Mouse (Mus musculus): Measurements from ENCODE around the gene Tekt2. TPM values are rescaled to one million over a fixed set of nuclear protein-coding genes. Genes with fewer than 3 reads are reported as not detected.

Tekt2 gene
- polyA plus RNA-seq, 1 experiment from 2014 or later, result 7.4 TPM

DNA sequence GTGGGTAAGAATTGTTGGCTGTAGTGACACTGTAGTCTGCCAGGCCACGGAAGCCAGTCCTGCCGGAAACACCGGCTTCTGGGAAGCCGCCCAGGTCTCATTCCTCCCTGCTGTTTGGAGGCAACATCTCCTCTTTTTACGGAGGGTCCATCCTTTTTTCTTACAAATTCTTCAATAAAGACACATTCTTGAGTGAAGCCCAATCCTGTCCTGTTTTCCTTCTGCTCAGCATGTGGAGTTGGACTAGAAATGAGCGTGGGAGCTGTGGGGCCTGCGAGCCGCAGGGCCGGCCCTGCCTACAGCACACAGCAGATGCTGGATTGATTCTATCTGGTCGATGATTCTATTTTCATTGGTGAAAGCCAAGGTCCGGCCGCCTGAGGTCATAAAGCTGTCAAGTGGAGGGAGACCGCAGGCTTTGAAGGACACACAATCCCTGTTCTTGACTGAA is 49.8 kb downstream of the Tekt2 start:
- 94% methylated on average over 13 of the region's 13 CpGs for WGBS
- no peaks in the 10 kb centered on the region for H3K9me3 ChIP-seq (ENCODE audit: control insufficient read depth, low read length)
- DNase-seq (no peak), ATAC-seq (ENCODE audit: low FRiP score, low TSS enrichment) (no peak)
- no peak overlapping the region for H3K4me3 ChIP-seq (replicated peaks; ENCODE audit: low read depth, low read length)
- no peak overlapping the region for H3K9ac ChIP-seq (replicated peaks; ENCODE audit: low read length)
- no peak overlapping the region for H3K27ac ChIP-seq (replicated peaks; ENCODE audit: low read depth, low read length)
- H3K36me3 ChIP-seq (ENCODE audit: control insufficient read depth, insufficient read depth, low read length), result peaks cover 31% of the 10 kb centered on the region
- H3K27me3 ChIP-seq (ENCODE audit: control insufficient read depth, insufficient read depth, low read length), result no peaks in the 10 kb centered on the region
- H3K4me2 ChIP-seq (ENCODE audit: low read length), result no peak overlapping the region
- H3K4me1 ChIP-seq (ENCODE audit: control insufficient read depth, insufficient read depth, low read length), result no peaks in the 10 kb centered on the region

DNA sequence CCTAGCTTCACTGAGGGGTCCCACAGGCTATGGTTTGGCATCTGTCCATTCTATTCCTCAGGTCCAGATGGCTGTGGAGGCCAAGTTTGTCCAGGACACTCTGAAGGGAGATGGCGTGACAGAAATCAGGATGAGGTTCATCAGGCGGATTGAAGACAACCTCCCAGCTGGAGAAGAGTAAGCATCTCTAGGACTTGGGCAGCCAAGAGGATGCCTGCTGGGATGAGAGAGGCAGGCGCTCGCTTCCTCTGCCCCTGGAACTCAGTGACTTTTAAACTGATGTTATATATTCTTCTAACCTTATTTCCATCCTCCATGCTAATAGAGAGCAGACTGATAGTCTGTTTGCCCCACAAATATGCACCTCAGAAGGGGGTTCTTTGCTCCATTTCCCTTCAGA is 50.4 kb downstream of the Tekt2 start:
- 91% methylated on average over 4 of the region's 4 CpGs for WGBS
- Histone ChIP-seq H3K4me3 (replicated peaks; ENCODE audit: low read depth, low read length) (no peak overlapping the region), H3K36me3 (ENCODE audit: control insufficient read depth, insufficient read depth, low read length) (peaks cover 31% of the 10 kb centered on the region), H3K9me3 (ENCODE audit: control insufficient read depth, low read length) (no peaks in the 10 kb centered on the region), H3K9ac (replicated peaks; ENCODE audit: low read length) (no peak overlapping the region), H3K4me1 (ENCODE audit: control insufficient read depth, insufficient read depth, low read length) (no peaks in the 10 kb centered on the region), H3K27ac (replicated peaks; ENCODE audit: low read depth, low read length) (no peak overlapping the region), H3K27me3 (ENCODE audit: control insufficient read depth, insufficient read depth, low read length) (no peaks in the 10 kb centered on the region), H3K4me2 (ENCODE audit: low read length) (no peak overlapping the region)
- DNase-seq, result no peak
- ATAC-seq (ENCODE audit: low FRiP score, low TSS enrichment), result no peak

DNA sequence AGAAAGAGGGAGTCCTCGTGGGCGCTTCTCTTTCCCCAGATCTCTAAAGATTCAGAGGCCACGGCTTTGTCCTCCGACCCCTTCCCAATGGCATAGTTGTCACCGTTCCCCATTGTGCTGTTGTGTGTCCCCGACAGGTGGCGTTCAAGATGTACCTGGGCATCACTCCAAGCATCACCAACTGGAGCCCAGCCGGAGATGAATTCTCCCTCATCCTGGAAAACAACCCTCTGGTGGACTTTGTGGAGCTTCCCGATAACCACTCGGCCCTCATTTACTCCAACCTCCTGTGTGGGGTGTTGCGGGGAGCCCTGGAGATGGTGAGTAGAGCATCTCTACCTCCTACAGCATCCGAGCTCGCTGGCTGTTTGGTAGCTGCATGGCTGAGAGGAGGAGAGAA is 51.7 kb downstream of the Tekt2 start:
- DNase-seq, result no peak
- no peak for ATAC-seq (ENCODE audit: low FRiP score, low TSS enrichment)
- H3K9ac ChIP-seq (replicated peaks; ENCODE audit: low read length), result no peak overlapping the region
- WGBS, result 74% methylated on average over 13 of the region's 13 CpGs
- H3K27ac ChIP-seq (replicated peaks; ENCODE audit: low read depth, low read length), result no peak overlapping the region
- peaks cover 31% of the 10 kb centered on the region for H3K36me3 ChIP-seq (ENCODE audit: control insufficient read depth, insufficient read depth, low read length)
- H3K9me3 ChIP-seq (ENCODE audit: control insufficient read depth, low read length), result no peaks in the 10 kb centered on the region
- no peak overlapping the region for H3K4me2 ChIP-seq (ENCODE audit: low read length)
- no peaks in the 10 kb centered on the region for H3K27me3 ChIP-seq (ENCODE audit: control insufficient read depth, insufficient read depth, low read length)
- no peak overlapping the region for H3K4me3 ChIP-seq (replicated peaks; ENCODE audit: low read depth, low read length)
- no peaks in the 10 kb centered on the region for H3K4me1 ChIP-seq (ENCODE audit: control insufficient read depth, insufficient read depth, low read length)

Other genes starting within 250 kb of the Tekt2 start
- gene Lsm10, start 229.1 kb downstream of the Tekt2 start, polyA plus RNA-seq (2014; fragmentation: Nextera tagmentation; extraction: Ambion mirVana), result 47.8 and 51.2 TPM in 2 replicates
- 21.1 and 29.4 TPM in 2 replicates for gene Stk40, start 221.7 kb downstream of the Tekt2 start, polyA plus RNA-seq (2014; fragmentation: Nextera tagmentation; extraction: Ambion mirVana)
- 7.8 and 12.3 TPM in 2 replicates for gene Eva1b, start 177.9 kb downstream of the Tekt2 start, polyA plus RNA-seq (2014; fragmentation: Nextera tagmentation; extraction: Ambion mirVana)
- 0.89 and 1.1 TPM in 2 replicates for gene Sh3d21, start 162.2 kb downstream of the Tekt2 start, polyA plus RNA-seq (2014; fragmentation: Nextera tagmentation; extraction: Ambion mirVana)
- gene Thrap3, start 122.9 kb downstream of the Tekt2 start, polyA plus RNA-seq (2014; fragmentation: Nextera tagmentation; extraction: Ambion mirVana), result 113 and 167 TPM in 2 replicates
- gene Map7d1, start 69.3 kb downstream of the Tekt2 start, polyA plus RNA-seq (2014; fragmentation: Nextera tagmentation; extraction: Ambion mirVana), result 78.3 and 85.3 TPM in 2 replicates
- gene Trappc3, start 63.4 kb downstream of the Tekt2 start, polyA plus RNA-seq (2014; fragmentation: Nextera tagmentation; extraction: Ambion mirVana), result 37.1 and 124 TPM in 2 replicates
- 0.57 and 1.1 TPM in 2 replicates for gene Col8a2, start 38.9 kb downstream of the Tekt2 start, polyA plus RNA-seq (2014; fragmentation: Nextera tagmentation; extraction: Ambion mirVana)
- gene Adprhl2, start 4.0 kb downstream of the Tekt2 start, polyA plus RNA-seq (2014; fragmentation: Nextera tagmentation; extraction: Ambion mirVana), result 64.2 and 76.6 TPM in 2 replicates
- 14.8 and 18.2 TPM in 2 replicates for gene Ago3, start 103.9 kb upstream of the Tekt2 start, polyA plus RNA-seq (2014; fragmentation: Nextera tagmentation; extraction: Ambion mirVana)
- gene Ago1, start 142.9 kb upstream of the Tekt2 start, polyA plus RNA-seq (2014; fragmentation: Nextera tagmentation; extraction: Ambion mirVana), result 21.7 and 22.4 TPM in 2 replicates
- 11.8 and 12.4 TPM in 2 replicates for gene Ago4, start 207.8 kb upstream of the Tekt2 start, polyA plus RNA-seq (2014; fragmentation: Nextera tagmentation; extraction: Ambion mirVana)
- gene Clspn, start 231.2 kb upstream of the Tekt2 start, polyA plus RNA-seq (2014; fragmentation: Nextera tagmentation; extraction: Ambion mirVana), result 5.0 and 8.1 TPM in 2 replicates

Data from midbrain, embryonic 14.5 days (tissue).